Mouse (Mus musculus) spleen, postnatal 14 days (tissue): ENCODE measurements around the gene Pik3c2g.
"Not testable (repeated sequence)": the region's sequence is repeated elsewhere in the genome, so short reads cannot be mapped to it uniquely, and the experiment has no call there.

ENCODE experiments used
- DNase-seq, 2 experiments: peaks; one replicate each; pipeline ENCODE4 v3.0.0; 2021 to 2022; ENCODE audit warnings: low spot score in 2 of 2

Pik3c2g gene

GRCm38 (mm10) chr6:139908997-139909669, 322.1 kb downstream of the Pik3c2g start:
- DNase-seq = no peak

- DNase-seq = no peak
These were observed 341.7 kb downstream of the Pik3c2g start for GRCm38 (mm10) chr6:139928766-139929165.

GRCm38 (mm10) chr6:139934861-139935260, 347.8 kb downstream of the Pik3c2g start:
- DNase-seq = no peak

GRCm38 (mm10) chr6:139937581-139937980, 350.6 kb downstream of the Pik3c2g start:
- DNase-seq = not testable (repeated sequence)

DNA sequence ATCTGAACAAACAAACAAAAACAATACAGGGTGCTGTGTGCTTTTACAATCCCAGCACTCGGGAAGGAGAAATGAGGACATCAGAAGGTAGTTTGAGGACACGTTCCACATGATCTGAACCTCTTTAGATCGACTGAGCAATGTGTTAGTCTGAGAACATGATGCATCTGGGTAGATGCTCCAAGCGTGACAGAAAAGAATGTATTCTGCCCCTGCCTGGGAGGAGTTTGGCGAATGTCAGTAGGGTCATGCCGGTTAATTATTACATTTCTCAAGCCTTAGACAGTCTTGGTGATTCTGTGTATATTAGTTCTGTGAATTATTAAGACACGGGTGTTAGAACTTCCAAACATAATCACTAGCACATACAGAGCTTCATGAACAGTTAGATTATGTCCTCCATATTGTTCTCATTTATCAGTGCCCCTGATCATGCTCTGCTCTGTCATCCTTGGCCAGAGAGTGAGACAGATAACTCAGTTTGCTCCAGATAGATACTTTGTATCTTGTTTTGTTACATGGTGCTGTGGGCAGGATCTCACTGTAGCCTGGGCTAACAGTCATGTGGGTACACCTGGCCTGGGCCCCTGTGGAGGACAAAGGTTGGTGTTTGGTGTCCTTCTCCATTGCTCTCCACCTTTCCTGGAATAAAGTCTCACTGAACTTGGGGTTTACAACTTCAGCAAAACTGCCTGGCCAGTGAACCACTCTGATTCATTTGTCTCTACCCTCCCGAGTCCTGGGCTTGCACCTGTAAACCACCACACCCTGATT, 360.3 kb downstream of the Pik3c2g start:
- no peak for DNase-seq

- no peak for DNase-seq
These were observed 366.6 kb downstream of the Pik3c2g start for GRCm38 (mm10) chr6:139953596-139953995.

DNA sequence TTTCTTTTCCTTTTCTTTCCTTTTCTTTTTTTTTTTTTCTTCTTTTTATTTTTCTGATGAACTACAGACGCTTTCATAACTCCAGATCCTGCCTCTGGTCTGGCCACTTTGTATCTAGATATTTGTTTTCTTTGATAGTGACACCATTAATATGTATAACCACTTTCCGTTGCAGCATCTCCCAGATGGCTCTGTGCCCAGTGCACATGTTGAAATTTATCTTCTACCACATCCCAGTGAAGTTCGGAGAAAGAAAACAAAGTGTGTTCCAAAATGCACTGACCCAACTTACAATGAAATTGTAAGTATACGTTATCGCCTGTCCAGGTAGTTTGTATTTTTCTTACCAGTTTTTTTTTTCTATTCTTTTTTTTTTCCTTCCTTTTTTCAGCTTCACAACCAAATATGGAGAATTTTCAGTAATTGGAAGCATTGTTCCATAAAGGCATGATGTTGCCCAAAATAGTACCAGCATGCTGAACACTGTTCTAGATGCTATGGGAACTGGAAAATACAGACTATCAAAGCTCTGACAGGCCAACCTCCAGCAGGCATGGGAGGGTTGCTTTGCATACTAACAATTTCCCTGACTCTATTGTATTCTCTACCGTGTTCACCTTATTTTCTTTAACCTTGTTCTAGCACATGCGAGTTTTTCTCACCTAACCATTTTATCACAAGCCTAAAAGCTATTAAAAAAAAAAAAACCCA, 370.7 kb downstream of the Pik3c2g start:
- no peak for DNase-seq

GRCm38 (mm10) chr6:139963775-139964174, 376.8 kb downstream of the Pik3c2g start:
- no peak for DNase-seq

GRCm38 (mm10) chr6:139964895-139965294, 377.9 kb downstream of the Pik3c2g start:
- no peak for DNase-seq

- DNase-seq = no peak
These were observed 379.7 kb downstream of the Pik3c2g start for GRCm38 (mm10) chr6:139966684-139967083.

- no peak for DNase-seq
These were observed 384.7 kb downstream of the Pik3c2g start for GRCm38 (mm10) chr6:139971608-139972298.

GRCm38 (mm10) chr6:139974668-139975067, 387.6 kb downstream of the Pik3c2g start:
- no peak for DNase-seq

- no peak for DNase-seq
These were observed 391.1 kb downstream of the Pik3c2g start for GRCm38 (mm10) chr6:139978114-139978513.

DNA sequence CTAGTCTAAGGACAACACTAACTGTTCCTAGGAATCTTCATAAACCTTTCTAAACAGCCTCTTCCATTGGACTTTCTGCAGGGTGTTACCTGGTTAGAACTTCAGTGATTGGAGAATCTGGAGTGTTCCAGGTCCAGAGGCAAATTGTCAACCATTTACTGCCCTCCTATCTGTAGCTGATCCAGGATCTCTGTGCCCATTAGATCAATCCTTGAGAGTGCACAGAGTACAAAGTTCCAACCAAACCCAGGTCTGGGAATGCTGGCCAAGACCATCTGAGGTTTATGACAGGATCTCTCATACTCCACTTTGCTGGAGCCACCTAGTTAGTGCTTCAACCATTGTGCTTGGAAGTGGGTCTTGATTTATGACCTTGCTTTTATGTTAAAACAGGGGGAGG, 394.0 kb downstream of the Pik3c2g start:
- DNase-seq = no peak

DNA sequence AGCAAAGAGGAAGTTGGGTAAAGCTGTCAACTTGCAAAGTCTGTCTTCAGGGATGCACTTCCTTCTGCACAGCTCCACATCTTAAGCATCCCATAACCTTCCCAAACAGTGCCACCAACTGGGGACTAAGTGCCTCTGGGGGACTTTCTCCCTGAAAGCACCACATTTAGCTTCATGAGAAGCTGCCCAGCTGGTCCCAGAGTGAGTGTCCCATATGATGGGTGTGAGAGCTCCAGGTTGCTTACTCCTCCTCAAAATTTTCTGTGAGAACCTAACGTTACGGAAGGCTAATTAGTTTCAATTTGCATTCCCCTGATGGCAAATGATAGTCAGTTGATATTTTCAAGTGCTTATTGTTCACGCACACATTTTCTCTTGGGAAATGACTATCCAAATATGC, 397.0 kb downstream of the Pik3c2g start:
- no peak for DNase-seq

GRCm38 (mm10) chr6:139986564-139986963, 399.5 kb downstream of the Pik3c2g start:
- no peak for DNase-seq

GRCm38 (mm10) chr6:139989075-139989474, 402.1 kb downstream of the Pik3c2g start:
- no peak for DNase-seq

- no peak for DNase-seq
These were observed 402.6 kb downstream of the Pik3c2g start for GRCm38 (mm10) chr6:139989597-139989996.

GRCm38 (mm10) chr6:140005181-140005580, 418.2 kb downstream of the Pik3c2g start:
- DNase-seq = no peak
